Mouse (Mus musculus) cerebellum, adult 2 months (tissue): Measurements from ENCODE around the gene E2f4.

Experiments
- CTCF ChIP-seq: fragments of 200-500 bp; IDR thresholded peaks from 2 replicates; pipeline ENCODE4 v1.5.1; 2011; ENCODE audit warnings: low read depth, mild to moderate bottlenecking, control low read depth, low read length, moderate library complexity, borderline replicate concordance; ENCODE audit not compliant: insufficient read depth
- POLR2A ChIP-seq: fragments of 200-500 bp; IDR thresholded peaks from 2 replicates; pipeline ENCODE4 v1.6.1; 2011; ENCODE audit warnings: low read length, control low read depth, borderline replicate concordance; ENCODE audit not compliant: insufficient read depth

DNA sequence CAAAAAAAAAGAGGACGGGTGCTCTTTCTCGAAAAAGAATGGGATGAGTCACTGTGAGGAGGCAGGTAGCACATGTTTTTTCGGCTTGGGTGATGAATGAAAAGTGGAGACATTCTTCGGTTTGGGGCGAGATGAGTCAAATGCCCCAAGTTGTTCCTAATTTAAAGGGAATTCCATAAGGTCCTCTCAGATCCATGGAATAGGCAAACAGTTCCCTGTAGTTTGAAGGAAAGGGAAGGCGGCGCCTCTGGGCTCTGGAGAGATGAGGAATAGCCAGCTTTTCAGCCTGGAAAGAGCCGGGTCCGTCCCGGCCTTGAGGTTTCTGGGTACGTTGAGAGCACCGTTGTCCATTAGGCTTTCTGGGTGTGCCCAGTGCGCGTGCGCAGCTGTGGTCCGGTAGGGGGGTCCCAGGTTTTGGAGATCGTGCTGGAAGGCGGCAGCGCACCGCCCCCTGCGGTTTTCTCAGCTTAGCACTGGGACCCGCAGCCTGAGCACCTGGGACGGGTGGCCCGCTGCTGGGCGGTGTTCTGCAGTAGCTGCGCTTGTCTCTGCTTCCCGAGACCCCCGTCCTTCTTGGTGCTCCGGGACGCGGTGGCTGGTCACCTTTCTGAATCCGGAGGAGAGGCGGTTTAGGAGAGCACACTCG lies 51.1 kb downstream of the E2f4 start, which contains the start of gene Slc9a5:
- no peak for TF ChIP-seq POLR2A
- TF ChIP-seq CTCF = no peak
